Mouse (Mus musculus): Measurements from ENCODE around the gene Col4a3. TPM values are rescaled to one million over a fixed set of nuclear protein-coding genes. Genes with fewer than 3 reads are reported as not detected.
A peak's percentile ranks its signal among the peaks of the same experiment; 100 is the strongest.

Gene Col4a3
- total and polyA plus RNA-seq, 3 experiments, result not detected

DNA sequence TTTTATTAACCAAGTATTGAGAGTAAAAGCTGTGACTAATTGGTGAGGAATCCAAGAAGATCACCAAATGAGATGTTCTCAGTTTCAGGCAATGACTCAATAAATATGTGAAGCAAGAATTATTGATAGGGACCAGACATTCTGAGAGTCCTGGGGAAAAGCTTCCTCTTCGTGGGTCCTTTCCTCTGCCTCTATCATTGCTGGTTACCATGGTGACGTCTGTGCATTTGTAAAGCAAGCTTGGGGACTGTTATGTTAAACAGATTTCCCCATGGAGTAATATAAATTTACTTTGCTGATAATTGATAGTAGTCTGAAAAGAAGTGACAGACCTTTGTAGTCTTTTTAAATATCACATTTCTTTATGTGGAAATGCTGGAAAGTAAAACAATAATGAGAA is 76.8 kb downstream of the Col4a3 start:
- TF ChIP-seq NRF1 (IDR thresholded peaks at IDR 0.05; ENCODE audit: low read depth, low read length) (no peak), RCOR1 (conservative IDR thresholded peaks at IDR 0.05; ENCODE audit: low read depth, low read length) (no peak), ZMIZ1 (IDR thresholded peaks at IDR 0.05; ENCODE audit: low read depth, low read length) (no peak), UBTF (IDR thresholded peaks at IDR 0.05; ENCODE audit: low read depth, low read length) (no peak), ELF1 (IDR thresholded peaks at IDR 0.05; ENCODE audit: low read depth, low read length) (no peak), GABPA (IDR thresholded peaks at IDR 0.05; ENCODE audit: insufficient replicate concordance, low read depth, low read length) (no peak), MXI1 (IDR thresholded peaks at IDR 0.05; ENCODE audit: low read depth, low read length) (no peak)
- Histone ChIP-seq H3K4me3 (replicated peaks in 1 of 3; ENCODE audit: low read depth in 2 of 3, low read length in 2 of 3, poor library complexity in 1 of 3) (no peak overlapping the region), H3K9me3 (replicated peaks; ENCODE audit: low read length) (no peaks in the 10 kb centered on the region), H3K27ac (ENCODE audit: insufficient read depth, low read depth) (no peak overlapping the region), H3K79me2 (replicated peaks; ENCODE audit: control insufficient read depth, extremely low read depth, insufficient read depth, poor library complexity, severe bottlenecking) (no peaks in the 10 kb centered on the region), H3K4me1 (ENCODE audit: control insufficient read depth in 1 of 2, insufficient read depth in 2 of 2) (peaks cover 6 to 22% of the 10 kb centered on the region in 2 experiments), H3K36me3 (replicated peaks in 1 of 2; ENCODE audit: control insufficient read depth in 1 of 2, insufficient read depth in 1 of 2, low read length in 1 of 2) (no peaks in the 10 kb centered on the region), H3K9ac (ENCODE audit: insufficient read depth, low read depth) (no peak overlapping the region), H3K27me3 (replicated peaks) (no peaks in the 10 kb centered on the region), H3K4me2 (ENCODE audit: insufficient read depth, low read depth, poor library complexity, severe bottlenecking) (no peak overlapping the region)
- in situ Hi-C loops (cut with MboI; ENCODE audit: low pct_ligation_motif_present, low pct_unique_long_range_greater_than_20kb, low sequenced_read_pairs) (no loop called here), dilution Hi-C loops (cut with MboI; ENCODE audit: extremely low pct_ligation_motif_present, extremely low pct_unique_long_range_greater_than_20kb, low sequenced_read_pairs) (no loop called here)
- DNase-seq (ENCODE audit: extremely low read depth), result peak; percentile 6

- H3K36me3 ChIP-seq (replicated peaks in 1 of 2; ENCODE audit: control insufficient read depth in 1 of 2, insufficient read depth in 1 of 2, low read length in 1 of 2), result no peaks in the 10 kb centered on the region
- no peak overlapping the region for H3K9ac ChIP-seq (ENCODE audit: insufficient read depth, low read depth)
- no peak for DNase-seq (ENCODE audit: extremely low read depth)
- no peaks in the 10 kb centered on the region for H3K79me2 ChIP-seq (replicated peaks; ENCODE audit: control insufficient read depth, extremely low read depth, insufficient read depth, poor library complexity, severe bottlenecking)
- H3K27me3 ChIP-seq (replicated peaks), result no peaks in the 10 kb centered on the region
- no peak overlapping the region for H3K4me3 ChIP-seq (replicated peaks in 1 of 3; ENCODE audit: low read depth in 2 of 3, low read length in 2 of 3, poor library complexity in 1 of 3)
- no peaks in the 10 kb centered on the region for H3K4me1 ChIP-seq (ENCODE audit: control insufficient read depth in 1 of 2, insufficient read depth in 2 of 2)
- TF ChIP-seq MEF2A (IDR thresholded peaks at IDR 0.05; ENCODE audit: borderline replicate concordance, low read depth, low read length) (no peak), MYC (IDR thresholded peaks at IDR 0.05; ENCODE audit: low read depth, low read length) (no peak), IRF4 (IDR thresholded peaks at IDR 0.05; ENCODE audit: low read depth, low read length) (no peak), POLR2A (IDR thresholded peaks at IDR 0.05; ENCODE audit: low read depth, low read length) (no peak), CHD1 (IDR thresholded peaks at IDR 0.05; ENCODE audit: low read depth, low read length) (no peak), HCFC1 (IDR thresholded peaks at IDR 0.05; ENCODE audit: low read depth, low read length) (no peak), MAFK (IDR thresholded peaks at IDR 0.05; ENCODE audit: insufficient replicate concordance, low read length) (no peak), TCF12 (IDR thresholded peaks at IDR 0.05; ENCODE audit: low read depth, low read length) (no peak)
- no peak overlapping the region for H3K27ac ChIP-seq (ENCODE audit: insufficient read depth, low read depth)
- no peak overlapping the region for H3K4me2 ChIP-seq (ENCODE audit: insufficient read depth, low read depth, poor library complexity, severe bottlenecking)
- dilution Hi-C loops (cut with MboI; ENCODE audit: extremely low pct_ligation_motif_present, extremely low pct_unique_long_range_greater_than_20kb, low sequenced_read_pairs), result no loop called here
- H3K9me3 ChIP-seq (replicated peaks; ENCODE audit: low read length), result no peaks in the 10 kb centered on the region
- in situ Hi-C loops (cut with MboI; ENCODE audit: low pct_ligation_motif_present, low pct_unique_long_range_greater_than_20kb, low sequenced_read_pairs), result no loop called here
These were observed 99.6 kb downstream of the Col4a3 start for GRCm38 (mm10) chr1:82686328-82686727.

- H3K27ac ChIP-seq (ENCODE audit: insufficient read depth, low read depth), result no peak overlapping the region
- in situ Hi-C loops (cut with MboI; ENCODE audit: low pct_ligation_motif_present, low pct_unique_long_range_greater_than_20kb, low sequenced_read_pairs), result no loop called here
- dilution Hi-C loops (cut with MboI; ENCODE audit: extremely low pct_ligation_motif_present, extremely low pct_unique_long_range_greater_than_20kb, low sequenced_read_pairs), result no loop called here
These were observed 100.1 kb downstream of the Col4a3 start for GRCm38 (mm10) chr1:82686866-82687265.

More at GRCm38 (mm10) chr1:82686866-82687265, 100.1 kb downstream of the Col4a3 start:
- H3K9ac ChIP-seq (ENCODE audit: insufficient read depth, low read depth), result no peak overlapping the region
- no peaks in the 10 kb centered on the region for H3K79me2 ChIP-seq (replicated peaks; ENCODE audit: control insufficient read depth, extremely low read depth, insufficient read depth, poor library complexity, severe bottlenecking)
- H3K36me3 ChIP-seq (replicated peaks in 1 of 2; ENCODE audit: control insufficient read depth in 1 of 2, insufficient read depth in 1 of 2, low read length in 1 of 2), result no peaks in the 10 kb centered on the region
- TF ChIP-seq POLR2A (IDR thresholded peaks at IDR 0.05; ENCODE audit: low read depth, low read length), result no peak
- TF ChIP-seq MAFK (IDR thresholded peaks at IDR 0.05; ENCODE audit: insufficient replicate concordance, low read length), result no peak
- TF ChIP-seq UBTF (IDR thresholded peaks at IDR 0.05; ENCODE audit: low read depth, low read length), result no peak
- no peak for TF ChIP-seq GABPA (IDR thresholded peaks at IDR 0.05; ENCODE audit: insufficient replicate concordance, low read depth, low read length)
- no peak for TF ChIP-seq KAT2A (IDR thresholded peaks at IDR 0.05; ENCODE audit: insufficient replicate concordance, low read length)
- no peak for TF ChIP-seq MXI1 (IDR thresholded peaks at IDR 0.05; ENCODE audit: low read depth, low read length)
- TF ChIP-seq SIN3A (IDR thresholded peaks at IDR 0.05; ENCODE audit: low read length), result no peak
- TF ChIP-seq ZMIZ1 (IDR thresholded peaks at IDR 0.05; ENCODE audit: low read depth, low read length), result no peak
- TF ChIP-seq ETS1 (conservative IDR thresholded peaks at IDR 0.05; ENCODE audit: low read depth, low read length), result no peak
- no peak for TF ChIP-seq MAZ (IDR thresholded peaks at IDR 0.05; ENCODE audit: low read depth, low read length)
- TF ChIP-seq NRF1 (IDR thresholded peaks at IDR 0.05; ENCODE audit: low read depth, low read length), result no peak
- no peaks in the 10 kb centered on the region for H3K4me1 ChIP-seq (ENCODE audit: control insufficient read depth in 1 of 2, insufficient read depth in 2 of 2)
- no peak for DNase-seq (ENCODE audit: extremely low read depth)
- no peaks in the 10 kb centered on the region for H3K9me3 ChIP-seq (replicated peaks; ENCODE audit: low read length)
- no peaks in the 10 kb centered on the region for H3K27me3 ChIP-seq (replicated peaks)
- no peak overlapping the region for H3K4me3 ChIP-seq (replicated peaks in 1 of 3; ENCODE audit: low read depth in 2 of 3, low read length in 2 of 3, poor library complexity in 1 of 3)
- no peak overlapping the region for H3K4me2 ChIP-seq (ENCODE audit: insufficient read depth, low read depth, poor library complexity, severe bottlenecking)
